Mouse (Mus musculus) cerebellum, postnatal 36 days (tissue): Measurements from ENCODE around the gene Synpo2l.

Experiments used
- DNase-seq, 2 experiments: peaks; one replicate each; pipeline ENCODE4 v3.0.0; 2021 to 2022; ENCODE audit warnings: mixed read lengths in 2 of 2

The Synpo2l gene

GRCm38 (mm10) chr14:20677906-20678305, 9.8 kb upstream of the Synpo2l start:
- no peak for DNase-seq

GRCm38 (mm10) chr14:20674064-20674833, 6.1 kb upstream of the Synpo2l start, which contains the start of gene Sec24c:
Gene Sec24c (plus strand): TSS chr14:20674308.
- peak; percentile 99 for DNase-seq

GRCm38 (mm10) chr14:20673735-20674063, 5.5 kb upstream of the Synpo2l start:
- peak in 1 of 2 experiments; percentile 30 for DNase-seq

- DNase-seq = peak; percentile 32 to 35
Observed at GRCm38 (mm10) chr14:20672990-20673389, 4.8 kb upstream of the Synpo2l start.

GRCm38 (mm10) chr14:20667469-20667868, 685 bp downstream of the Synpo2l start:
- DNase-seq = no peak

GRCm38 (mm10) chr14:20664436-20664835, 3.7 kb downstream of the Synpo2l start:
- DNase-seq = no peak

- no peak for DNase-seq
Observed at GRCm38 (mm10) chr14:20663601-20664000, 4.6 kb downstream of the Synpo2l start.

- DNase-seq = no peak
Observed at GRCm38 (mm10) chr14:20662740-20663139, 5.4 kb downstream of the Synpo2l start.

- peak; percentile 16 to 30 for DNase-seq
Observed at GRCm38 (mm10) chr14:20661661-20662331, 6.4 kb downstream of the Synpo2l start.

GRCm38 (mm10) chr14:20660827-20661660, 7.1 kb downstream of the Synpo2l start:
- peak; percentile 91 to 94 for DNase-seq

- DNase-seq = no peak
Observed at GRCm38 (mm10) chr14:20659687-20660086, 8.5 kb downstream of the Synpo2l start.

- no peak for DNase-seq
Observed at GRCm38 (mm10) chr14:20658902-20659301, 9.3 kb downstream of the Synpo2l start.

- peak in 1 of 2 experiments; percentile 40 for DNase-seq
Observed at GRCm38 (mm10) chr14:20658326-20658725, 9.8 kb downstream of the Synpo2l start.

GRCm38 (mm10) chr14:20656361-20656760, 11.8 kb downstream of the Synpo2l start, which contains the start of gene Myoz1:
Gene Myoz1 (minus strand): TSS chr14:20656540.
- no peak for DNase-seq

- no peak for DNase-seq
Observed at GRCm38 (mm10) chr14:20655731-20656130, 12.4 kb downstream of the Synpo2l start.

GRCm38 (mm10) chr14:20654690-20655421, 13.3 kb downstream of the Synpo2l start:
- DNase-seq = no peak

- DNase-seq = no peak
Observed at GRCm38 (mm10) chr14:20651722-20652256, 16.4 kb downstream of the Synpo2l start.

- no peak for DNase-seq
Observed at GRCm38 (mm10) chr14:20651000-20651399, 17.2 kb downstream of the Synpo2l start.

- no peak for DNase-seq
Observed at GRCm38 (mm10) chr14:20646381-20646780, 21.8 kb downstream of the Synpo2l start.

GRCm38 (mm10) chr14:20645547-20645946, 22.6 kb downstream of the Synpo2l start:
- no peak for DNase-seq

GRCm38 (mm10) chr14:20641438-20641875, 26.7 kb downstream of the Synpo2l start:
- DNase-seq = no peak
